Mouse (Mus musculus) ES-CJ7 (cell line): Measurements from ENCODE around the gene Rnf41.
A peak's percentile ranks its signal among the peaks of the same experiment; 100 is the strongest.

Source experiments
- DNase-seq: peaks from one replicate; pipeline ENCODE4 v3.0.0; 2011; ENCODE audit warnings: low read depth, low spot score

Gene Rnf41

GRCm38 (mm10) chr10:128474366-128474765 lies 62.9 kb downstream of the Rnf41 start:
- DNase-seq: peak; percentile 83

DNA sequence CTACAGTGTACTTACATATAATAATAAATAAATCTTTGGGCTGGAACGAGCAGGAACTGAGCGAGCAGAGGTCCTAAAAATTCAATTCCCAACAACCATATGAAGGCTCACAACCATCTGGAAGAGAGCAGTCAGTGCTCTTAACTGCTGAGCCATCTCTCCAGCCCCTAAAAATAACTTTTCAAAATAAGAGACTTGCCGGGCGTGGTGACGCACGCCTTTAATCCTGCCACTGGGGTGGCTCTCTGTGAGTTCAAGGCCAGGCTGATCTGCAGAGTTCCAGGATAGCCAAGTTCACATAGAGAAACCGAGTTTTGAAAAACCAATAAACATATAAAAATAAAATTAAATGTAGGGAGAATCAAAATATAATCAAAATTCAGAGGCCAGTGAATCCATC lies 74.9 kb downstream of the Rnf41 start:
- no peak for DNase-seq

- DNase-seq: no peak
These were observed 76.6 kb downstream of the Rnf41 start for GRCm38 (mm10) chr10:128487861-128488712.

DNA sequence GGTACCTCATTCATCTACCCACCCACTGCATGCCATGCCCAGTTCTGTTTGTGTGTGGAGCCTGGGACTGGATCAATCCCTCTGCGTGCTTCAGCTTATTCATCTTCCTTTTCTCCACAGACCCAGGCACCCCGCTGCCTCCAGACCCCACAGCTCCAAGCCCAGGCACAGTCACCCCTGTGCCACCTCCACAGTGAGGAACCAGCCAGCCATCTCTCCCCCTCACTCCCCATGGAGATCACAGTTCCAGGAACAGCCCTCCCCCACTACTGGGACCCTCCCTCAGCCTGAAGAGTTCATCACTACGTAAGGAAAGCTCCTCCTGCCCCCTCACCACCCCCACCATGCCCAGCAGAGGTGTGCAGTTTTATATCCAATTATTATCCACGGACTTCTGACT lies 77.3 kb downstream of the Rnf41 start:
- DNase-seq: no peak

- peak; percentile 67 for DNase-seq
These were observed 77.9 kb downstream of the Rnf41 start for GRCm38 (mm10) chr10:128489380-128489779.

DNA sequence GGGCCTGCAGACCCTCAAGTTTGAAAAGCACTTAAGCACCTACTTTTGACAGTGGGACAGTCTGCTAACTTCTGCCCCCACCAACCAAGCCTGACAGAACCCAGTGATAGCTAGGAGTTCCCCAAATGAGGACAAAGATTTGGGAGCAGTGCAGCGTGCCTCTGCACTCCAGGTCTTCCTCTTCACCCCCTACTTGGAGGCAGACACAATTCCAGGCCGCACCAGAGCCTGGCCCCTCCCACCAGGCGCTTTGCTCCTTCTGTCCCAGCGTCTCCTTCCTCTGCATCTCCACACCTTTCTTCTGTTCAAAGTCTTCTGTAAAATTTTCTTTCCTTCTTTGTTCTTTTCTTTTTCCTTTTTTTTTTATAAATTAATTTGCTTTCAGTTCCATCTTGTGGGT lies 78.3 kb downstream of the Rnf41 start:
- no peak for DNase-seq

DNA sequence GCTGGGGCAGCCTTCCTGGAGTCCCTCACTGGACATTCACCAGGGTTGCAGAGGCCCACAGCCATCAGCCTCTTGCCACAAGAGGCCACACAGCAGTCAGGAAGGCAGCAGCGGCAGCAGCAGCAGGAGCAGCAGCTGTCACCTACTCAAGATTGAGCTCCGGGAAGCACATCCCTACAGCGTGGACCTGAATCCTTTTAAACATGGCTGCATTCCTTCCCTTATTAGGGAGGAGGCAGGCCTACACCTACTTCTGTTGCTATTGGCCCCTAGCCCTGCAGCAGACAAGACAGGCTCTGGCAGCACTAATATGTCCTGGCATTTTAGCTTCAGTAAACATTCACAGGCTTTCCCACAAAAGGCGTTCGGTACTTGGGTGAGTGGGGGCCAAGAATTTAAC lies 78.8 kb downstream of the Rnf41 start:
- no peak for DNase-seq

- DNase-seq: no peak
These were observed 79.5 kb downstream of the Rnf41 start for GRCm38 (mm10) chr10:128490912-128491311.
